Mouse (Mus musculus) testis, adult 2 months (tissue): ENCODE data around the gene Hpca.

Experiments used
- CTCF ChIP-seq: fragments of 200-500 bp; IDR thresholded peaks from 2 replicates; pipeline ENCODE4 v1.5.1; 2012; ENCODE audit warnings: low read depth, mild to moderate bottlenecking, inconsistent platforms, low read length, moderate library complexity; ENCODE audit not compliant: control insufficient read depth, insufficient read depth, insufficient replicate concordance
- POLR2A ChIP-seq: fragments of 200-500 bp; IDR thresholded peaks from 2 replicates; pipeline ENCODE4 v1.6.1; 2012; ENCODE audit warnings: low read depth, mild to moderate bottlenecking, inconsistent platforms, low read length, moderate library complexity; ENCODE audit not compliant: control insufficient read depth

- no peak for TF ChIP-seq CTCF
- TF ChIP-seq POLR2A: no peak
Measured at GRCm38 (mm10) chr4:129079126-129079525, 42.7 kb downstream of the Hpca start.
